Mouse (Mus musculus) stomach, postnatal 0 days (tissue): ENCODE measurements around the gene Naa10.

ENCODE experiments used
- CTCF ChIP-seq: IDR thresholded peaks from 2 replicates; pipeline ENCODE4 v1.5.1; 2016; ENCODE audit warnings: antibody characterized with exemption, low read depth, mild to moderate bottlenecking, moderate library complexity
- EP300 ChIP-seq: optimal IDR thresholded peaks from 2 replicates; pipeline ENCODE3; 2016; ENCODE audit warnings: antibody characterized with exemption

GRCm38 (mm10) chrX:73867256-73867655, 54.5 kb downstream of the Naa10 start:
- TF ChIP-seq EP300 (no peak), CTCF (no peak)
